Mouse (Mus musculus): ENCODE measurements at regions not wholly inside any gene's neighbourhood (a gene's known extent, or its start where the extent isn't known, plus 50 kb on each side); places are given as distances from the start of the nearest gene placed in this dataset.

DNA sequence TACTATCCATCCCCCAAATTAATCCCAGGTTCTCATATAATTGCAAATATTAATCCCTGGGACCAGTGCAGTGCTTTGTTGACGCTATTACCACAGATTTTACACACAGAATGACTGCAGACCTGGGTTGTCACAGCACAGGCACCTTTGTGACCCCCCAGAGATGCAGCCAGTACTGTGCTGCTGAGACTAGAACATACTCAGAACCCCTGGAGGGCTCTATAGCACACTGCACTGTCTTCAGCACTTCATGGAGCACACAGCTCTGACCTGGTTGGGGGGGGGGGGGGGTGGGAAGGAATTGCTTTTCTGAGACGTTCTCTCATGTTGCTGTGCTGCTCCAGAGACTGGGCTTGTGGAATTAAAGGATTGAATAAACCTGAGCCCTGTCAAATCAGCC, 154.9 kb upstream of the Gm34302 start:
- no peak for DNase-seq

- no peak for DNase-seq
Observed at GRCm38 (mm10) chr3:63637913-63638312, 154.2 kb upstream of the Gm34302 start.

DNA sequence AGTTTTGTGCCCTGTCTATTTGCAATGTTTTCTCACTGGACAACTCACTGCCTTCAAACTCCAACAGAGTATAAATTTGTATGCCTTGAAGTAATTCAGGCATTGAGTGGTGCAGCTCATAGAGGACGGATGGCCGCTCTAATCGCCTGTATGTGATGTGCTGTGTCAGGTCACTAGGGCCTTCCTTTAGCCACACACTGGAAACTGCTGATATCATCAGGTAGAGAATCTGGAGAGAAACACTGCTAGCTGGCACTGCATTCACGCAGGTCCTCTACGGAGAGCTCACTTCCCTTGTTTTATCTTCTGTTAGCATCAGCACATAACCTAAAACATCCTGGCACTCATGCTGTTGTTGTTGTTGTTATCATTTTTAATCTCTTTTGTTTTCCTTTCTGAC, 144.0 kb upstream of the Gm34302 start:
- no peak for DNase-seq

DNA sequence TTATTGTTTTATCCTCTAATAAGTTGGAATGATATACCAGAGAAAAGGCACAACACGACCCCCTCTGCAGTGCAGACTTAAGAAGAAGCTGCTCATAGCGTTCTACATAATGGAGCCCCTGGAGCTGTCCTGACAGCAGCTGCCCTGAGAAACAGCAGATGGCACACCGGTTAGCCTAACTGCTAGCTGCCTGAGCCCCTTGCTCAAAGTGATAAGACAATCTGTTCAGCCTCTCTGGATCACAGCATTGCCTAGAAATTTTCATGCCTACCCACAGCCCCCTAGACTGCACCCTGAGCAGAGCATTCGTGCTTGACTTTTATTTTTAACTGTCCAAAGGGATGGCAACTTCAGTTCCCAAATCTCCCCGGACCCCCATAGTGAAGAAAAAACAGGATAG, 132.4 kb upstream of the Gm34302 start:
- no peak for DNase-seq

GRCm38 (mm10) chr3:63613652-63614051, 130.0 kb upstream of the Gm34302 start:
- no peak for DNase-seq

GRCm38 (mm10) chr3:63612767-63613363, 129.2 kb upstream of the Gm34302 start:
- DNase-seq: no peak

DNA sequence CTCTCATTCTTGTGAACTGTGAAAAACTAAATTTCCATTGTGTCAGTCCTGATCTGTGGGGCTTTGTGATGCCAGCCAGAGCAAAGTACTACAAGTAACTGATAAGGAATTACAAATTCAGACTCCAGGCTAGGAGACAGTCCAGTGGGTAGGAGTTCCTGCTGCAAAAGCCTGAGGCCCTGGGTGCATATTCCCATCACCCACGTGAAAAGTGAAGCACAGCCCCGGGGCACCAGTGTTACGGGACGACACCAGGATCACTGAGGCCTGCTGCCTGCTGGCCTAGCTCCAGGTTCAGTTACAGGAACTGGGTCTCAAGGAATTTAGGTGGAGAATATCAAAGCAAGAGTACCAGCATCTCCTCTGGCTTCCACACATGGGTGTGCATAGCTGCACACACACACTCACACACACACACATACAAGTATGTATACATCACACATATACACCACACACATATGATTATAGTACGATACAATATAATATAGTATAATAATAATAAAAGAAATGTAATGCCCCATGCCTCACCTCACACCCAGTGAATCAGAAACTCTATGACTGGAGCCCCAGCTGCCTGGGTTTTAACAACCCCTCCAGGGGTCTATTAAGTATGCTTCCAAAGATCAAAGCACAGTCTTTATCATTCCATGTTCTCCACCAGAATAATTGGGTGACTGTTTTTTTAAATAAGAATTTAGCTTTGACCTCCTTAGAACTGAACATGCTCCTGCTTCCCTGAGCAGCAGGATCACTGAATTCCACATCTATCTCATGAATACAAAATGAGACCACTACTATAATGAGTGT, 126.6 kb upstream of the Gm34302 start:
- no peak for DNase-seq

DNA sequence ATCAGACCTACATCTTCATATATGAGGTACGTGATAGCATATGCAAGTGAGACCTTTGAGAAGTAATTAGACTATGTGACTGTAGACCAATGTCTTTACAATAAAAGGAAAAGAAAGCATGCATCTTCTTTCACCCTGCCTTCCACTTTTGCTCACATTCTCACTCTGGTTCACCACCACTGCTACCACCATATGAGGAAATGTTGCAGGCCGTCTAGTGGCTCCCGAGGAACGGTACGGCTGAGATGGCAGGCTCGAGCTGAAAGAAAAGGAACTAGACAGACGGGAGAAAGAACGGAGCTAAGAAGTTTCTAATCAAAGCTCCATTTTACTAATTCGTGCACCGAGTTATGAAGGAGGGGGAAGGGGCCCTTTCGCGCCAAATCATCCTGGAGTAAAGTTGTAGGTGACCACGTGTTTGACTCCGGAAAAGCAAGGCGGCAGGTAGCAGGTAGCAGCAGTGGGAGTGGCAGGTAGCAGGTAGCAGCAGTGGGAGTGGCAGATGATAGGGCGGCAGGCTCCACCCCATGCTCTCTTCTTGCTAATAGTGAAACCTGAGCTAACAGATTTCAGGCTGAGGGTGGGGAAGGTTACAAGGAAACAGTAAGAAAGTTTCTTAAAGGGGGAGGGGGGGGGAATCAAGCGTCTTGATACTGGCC, 125.9 kb upstream of the Gm34302 start:
- no peak for DNase-seq

GRCm38 (mm10) chr3:63582717-63583696, 99.3 kb upstream of the Gm34302 start:
- DNase-seq: peak; percentile 21

DNA sequence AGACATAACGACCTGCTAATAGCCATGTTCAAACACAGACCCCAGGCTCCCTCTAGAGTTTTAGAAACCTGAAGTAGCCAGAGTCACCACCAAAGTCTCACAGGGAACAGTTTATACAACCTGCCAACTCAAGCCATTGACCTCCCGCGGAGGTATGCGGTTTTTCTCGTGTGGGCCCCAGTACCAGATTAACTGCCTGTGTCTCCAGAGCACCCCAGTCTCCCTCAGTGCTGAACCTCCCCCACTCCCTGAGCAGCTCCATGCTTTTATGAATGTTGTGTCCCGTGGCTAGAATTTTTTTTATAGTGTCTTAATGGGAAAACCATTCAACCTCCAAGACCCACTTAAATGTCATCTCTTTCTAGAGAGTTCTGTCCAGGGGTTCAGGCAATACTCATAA, 98.5 kb upstream of the Gm34302 start:
- DNase-seq: no peak

- peak; percentile 27 for DNase-seq
Observed at GRCm38 (mm10) chr3:63570607-63571353, 87.1 kb upstream of the Gm34302 start.

- no peak for DNase-seq
Observed at GRCm38 (mm10) chr3:63570082-63570481, 86.4 kb upstream of the Gm34302 start.

GRCm38 (mm10) chr3:63569004-63569596, 85.4 kb upstream of the Gm34302 start:
- no peak for DNase-seq

DNA sequence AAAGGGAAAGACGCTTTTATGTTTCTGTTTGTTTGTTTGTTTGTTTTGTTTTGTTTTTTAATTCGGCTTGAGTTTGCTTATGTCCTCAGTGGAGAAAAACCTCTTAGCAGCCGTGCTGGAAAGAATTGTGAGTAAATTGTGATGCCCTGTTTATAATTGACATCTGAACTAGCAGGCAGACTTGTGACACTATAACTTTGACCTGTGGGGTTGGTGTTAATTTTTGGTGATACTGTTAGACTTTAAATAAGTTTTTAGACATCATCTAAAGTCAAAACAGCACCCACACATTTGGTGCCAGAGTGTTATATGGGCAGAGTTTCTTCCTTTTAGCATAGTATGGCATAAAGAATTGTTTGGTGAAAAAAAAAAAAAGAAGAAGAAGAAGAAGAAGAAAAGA, 84.0 kb upstream of the Gm34302 start:
- DNase-seq: no peak

DNA sequence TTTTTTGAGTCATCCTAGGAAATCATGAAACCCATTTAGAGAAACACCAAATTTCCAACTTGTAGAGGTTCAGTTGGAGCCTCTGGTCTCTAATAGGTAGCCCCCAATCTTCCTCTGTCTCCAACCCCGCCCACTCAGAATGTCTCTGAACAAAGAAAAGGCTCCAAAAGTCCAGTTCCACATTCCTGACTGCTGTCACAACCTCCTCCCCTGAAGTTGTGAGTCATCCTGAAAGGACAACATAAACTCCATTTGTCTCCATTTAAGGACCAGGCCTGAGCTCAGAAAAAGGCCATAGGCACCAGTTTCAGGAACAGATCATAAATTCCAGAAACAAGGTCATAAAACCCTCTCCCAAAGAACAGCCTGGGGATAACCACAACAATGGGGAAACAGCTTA, 79.4 kb upstream of the Gm34302 start:
- DNase-seq: no peak

GRCm38 (mm10) chr3:63562532-63562931, 78.9 kb upstream of the Gm34302 start:
- no peak for DNase-seq

- no peak for DNase-seq
Observed at GRCm38 (mm10) chr3:63560745-63561151, 77.1 kb upstream of the Gm34302 start.

DNA sequence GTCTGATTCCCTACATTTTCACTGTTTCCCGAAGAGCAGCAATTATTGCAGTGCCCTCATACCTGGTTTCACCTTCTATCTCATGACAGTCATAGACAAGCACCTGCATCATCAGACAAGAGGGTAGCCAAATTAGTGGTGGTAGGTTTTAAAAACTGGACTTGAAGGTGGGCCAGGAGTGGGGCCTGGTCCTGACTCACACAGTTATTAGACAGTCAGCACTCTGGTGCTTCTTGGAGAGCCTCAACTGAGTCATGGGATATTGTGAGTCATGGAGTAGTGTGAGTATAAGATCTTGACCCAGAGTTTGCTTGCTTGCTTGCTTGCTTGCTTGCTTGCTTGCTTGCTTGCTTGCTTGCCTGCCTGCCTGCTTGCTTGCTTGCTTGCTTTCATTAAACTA, 73.1 kb upstream of the Gm34302 start:
- DNase-seq: no peak

GRCm38 (mm10) chr3:63554872-63555271, 71.2 kb upstream of the Gm34302 start:
- DNase-seq: no peak

DNA sequence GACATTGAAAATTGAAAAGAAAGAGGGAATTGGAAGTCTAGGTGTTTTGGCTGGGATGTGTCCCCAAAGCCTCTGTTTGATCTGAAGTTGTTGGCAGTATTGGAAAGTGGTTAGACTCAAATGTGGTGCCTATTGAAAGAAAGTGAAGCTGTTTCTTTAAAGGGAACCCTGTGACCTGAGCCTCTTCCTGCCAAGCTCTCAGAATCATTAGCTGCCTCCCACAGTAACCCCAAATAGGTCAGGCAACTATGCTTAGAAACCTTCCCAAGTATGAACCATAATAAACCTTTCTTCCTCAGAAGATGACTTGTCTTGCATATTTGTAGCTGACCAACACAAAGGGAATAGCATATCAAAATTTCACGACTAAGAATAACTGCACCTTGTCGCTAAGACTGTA, 69.7 kb upstream of the Gm34302 start:
- no peak for DNase-seq

DNA sequence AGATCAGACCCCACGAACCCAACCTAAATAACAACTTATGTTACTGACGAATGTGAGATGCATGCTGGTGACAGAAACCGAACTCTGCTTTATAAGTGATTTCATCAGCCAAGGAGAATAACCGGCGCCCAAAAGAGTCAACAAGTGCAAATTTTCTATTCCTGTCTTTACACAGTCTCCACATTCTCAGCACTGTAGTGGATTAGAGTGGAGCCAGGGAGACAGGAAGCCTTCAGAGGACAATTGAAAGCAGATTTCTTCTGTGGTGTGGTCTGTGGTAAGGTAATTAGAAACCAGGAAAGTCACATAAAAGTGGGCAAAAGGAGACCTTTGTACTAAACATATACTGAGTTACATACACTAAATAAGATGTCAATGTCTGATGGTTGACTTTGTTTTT, 68.0 kb upstream of the Gm34302 start:
- DNase-seq: no peak

Measured in cerebellum, adult 11 months (tissue).